Mouse (Mus musculus) small intestine, adult 10 weeks (tissue): ENCODE measurements around the gene Cab39. TPM values are rescaled to one million over a fixed set of nuclear protein-coding genes. Genes with fewer than 3 reads are reported as not detected.

Source experiments
- polyA plus RNA-seq: library from polyadenylated mRNA; stranded (reverse); fragments of 350-450 nt; fragmentation: Illumina TruSeq; extraction: RNeasy Lipid Tissue Mini Kit (QIAGEN cat#74804); gene quantifications from one replicate; pipeline ENCODE4 v1.2.3, GENCODE M21; 2014; ENCODE audit warnings: low replicate concordance

The Cab39 gene
- polyA plus RNA-seq: 328 TPM

GRCm38 (mm10) chr1:85793208-85794105, at the start of gene Cab39:
Gene Cab39, plus strand, starts transcription at chr1:85793441.

GRCm38 (mm10) chr1:85778436-85778835, 14.8 kb upstream of the Cab39 start, which contains the start of gene A630001G21Rik:
Gene A630001G21Rik, minus strand, starts transcription at chr1:85778643.

GRCm38 (mm10) chr1:85894231-85894747, 101.0 kb downstream of the Cab39 start, which contains the start of gene Itm2c:
Gene Itm2c, plus strand, starts transcription at chr1:85894281.

Other genes with a start within 250 kb of the Cab39 start
- not detected for gene G530012D18Rik, start 217.8 kb upstream of the Cab39 start, polyA plus RNA-seq
- gene Sp110, start 194.6 kb upstream of the Cab39 start, polyA plus RNA-seq: 4.8 TPM
- gene Sp140, start 193.1 kb upstream of the Cab39 start, polyA plus RNA-seq: 7.4 TPM
- 129 TPM for gene Sp100, start 143.5 kb upstream of the Cab39 start, polyA plus RNA-seq
- 2.9 TPM for gene A630001G21Rik, start 14.8 kb upstream of the Cab39 start, polyA plus RNA-seq
- 0.59 TPM for gene Itm2c, start 100.8 kb downstream of the Cab39 start, polyA plus RNA-seq
- 0.59 TPM for gene 4933407L21Rik, start 135.0 kb downstream of the Cab39 start, polyA plus RNA-seq
- gene Gpr55, start 167.6 kb downstream of the Cab39 start, polyA plus RNA-seq: 7.4 TPM
- gene Spata3, start 223.4 kb downstream of the Cab39 start, polyA plus RNA-seq: not detected